Mouse (Mus musculus): ENCODE results near the gene Npnt.

- no peak for TF ChIP-seq CTCF (conservative IDR thresholded peaks at IDR 0.05; ENCODE audit: insufficient read depth, insufficient read length, low read depth, low read length)
- no peak for TF ChIP-seq POLR2A (IDR thresholded peaks at IDR 0.05; ENCODE audit: low read depth, low read length)
These were observed 5.9 kb downstream of the Npnt start for GRCm38 (mm10) chr3:132944193-132944592.
